Mouse (Mus musculus) neural tube, embryonic 14.5 days (tissue): ENCODE measurements around the gene Akt3. TPM values are rescaled to one million over a fixed set of nuclear protein-coding genes. Genes with fewer than 3 reads are reported as not detected.
A peak's percentile ranks its signal among the peaks of the same experiment; 100 is the strongest.

Source experiments
- ATAC-seq: fragments of 200-750 bp; cut with Nextera tagmentation; 2 replicates; pipeline ENCODE4 v1.8.0; 2017; ENCODE audit warnings: low read depth, mild to moderate bottlenecking, moderate TSS enrichment, moderate library complexity
- H3K27ac ChIP-seq: fragments of 300-500 bp; sonication (generic); 2 replicates; pipeline ENCODE4 v1.5.1; 2014; ENCODE audit warnings: low read depth, mild to moderate bottlenecking, control low read depth, low read length, moderate library complexity, mixed read lengths
- H3K27me3 ChIP-seq: fragments of 300-500 bp; sonication (generic); 2 replicates; pipeline ENCODE4 v1.6.1; 2014; ENCODE audit warnings: low read length; ENCODE audit not compliant: control insufficient read depth, insufficient read depth
- H3K36me3 ChIP-seq: fragments of 300-500 bp; sonication (generic); 2 replicates; pipeline ENCODE4 v1.6.1; 2014; ENCODE audit warnings: low read length, mixed read lengths; ENCODE audit not compliant: control insufficient read depth, insufficient read depth
- H3K4me1 ChIP-seq: fragments of 300-500 bp; sonication (generic); 2 replicates; pipeline ENCODE4 v1.6.1; 2014; ENCODE audit warnings: low read length; ENCODE audit not compliant: control insufficient read depth, insufficient read depth
- H3K4me2 ChIP-seq: fragments of 300-500 bp; sonication (generic); 2 replicates; pipeline ENCODE4 v1.6.1; 2014; ENCODE audit warnings: mild to moderate bottlenecking, low read depth, low read length, control low read depth
- H3K4me3 ChIP-seq: fragments of 300-500 bp; sonication (generic); 2 replicates; pipeline ENCODE4 v1.5.1; 2014; ENCODE audit warnings: low read depth, low read length, control low read depth, mixed read lengths
- H3K9ac ChIP-seq: fragments of 300-500 bp; sonication (generic); replicated peaks from 2 replicates; pipeline ENCODE4 v1.6.1; 2014; ENCODE audit warnings: low read depth, mild to moderate bottlenecking, control low read depth, low read length, mixed read lengths
- H3K9me3 ChIP-seq: fragments of 300-500 bp; sonication (generic); 2 replicates; pipeline ENCODE4 v1.6.1; 2016; ENCODE audit warnings: low read length; ENCODE audit not compliant: control insufficient read depth
- WGBS: fragments of 180-500 bp; shearing (Covaris S2); extraction: QIAGEN DNeasy Blood & Tissue Kit; methylation state at CpG from one replicate; pipeline ENCODE4 v1.1.7; 2014; 5-methylcytosine and 5-hydroxymethylcytosine counted together
- polyA plus RNA-seq: library from polyadenylated mRNA; unstranded; fragments of >200 nt; fragmentation: Nextera tagmentation; extraction: Ambion mirVana; gene quantifications from 2 replicates; pipeline ENCODE4 v1.2.1, GENCODE M21; 2014

Gene Akt3
- polyA plus RNA-seq, 1 experiment from 2014 or later: 24.0 TPM

GRCm38 (mm10) chr1:177090465-177090864 lies 167.5 kb downstream of the Akt3 start:
- Histone ChIP-seq H3K4me2 (no peak overlapping the region), H3K9ac (no peak overlapping the region), H3K27me3 (no peaks in the 10 kb centered on the region), H3K36me3 (no peaks in the 10 kb centered on the region), H3K4me1 (no peaks in the 10 kb centered on the region), H3K4me3 (no peak overlapping the region), H3K9me3 (no peaks in the 10 kb centered on the region), H3K27ac (no peak overlapping the region)
- WGBS: 91% methylated on average over 5 of the region's 5 CpGs
- no peak for ATAC-seq

- Histone ChIP-seq H3K4me3 (no peak overlapping the region), H3K4me1 (no peaks in the 10 kb centered on the region), H3K27ac (no peak overlapping the region), H3K9me3 (no peaks in the 10 kb centered on the region), H3K9ac (no peak overlapping the region), H3K27me3 (no peaks in the 10 kb centered on the region), H3K4me2 (no peak overlapping the region), H3K36me3 (no peaks in the 10 kb centered on the region)
- 31% methylated on average over 3 of the region's 3 CpGs for WGBS
- no peak for ATAC-seq
Measured at GRCm38 (mm10) chr1:177089515-177089914, 168.5 kb downstream of the Akt3 start.

GRCm38 (mm10) chr1:177089048-177089447 lies 169.0 kb downstream of the Akt3 start:
- Histone ChIP-seq H3K9ac (no peak overlapping the region), H3K4me2 (no peak overlapping the region), H3K27ac (no peak overlapping the region), H3K9me3 (no peaks in the 10 kb centered on the region), H3K27me3 (no peaks in the 10 kb centered on the region), H3K4me1 (no peaks in the 10 kb centered on the region), H3K36me3 (no peaks in the 10 kb centered on the region), H3K4me3 (no peak overlapping the region)
- 77% methylated on average over 4 of the region's 4 CpGs for WGBS
- ATAC-seq: no peak

DNA sequence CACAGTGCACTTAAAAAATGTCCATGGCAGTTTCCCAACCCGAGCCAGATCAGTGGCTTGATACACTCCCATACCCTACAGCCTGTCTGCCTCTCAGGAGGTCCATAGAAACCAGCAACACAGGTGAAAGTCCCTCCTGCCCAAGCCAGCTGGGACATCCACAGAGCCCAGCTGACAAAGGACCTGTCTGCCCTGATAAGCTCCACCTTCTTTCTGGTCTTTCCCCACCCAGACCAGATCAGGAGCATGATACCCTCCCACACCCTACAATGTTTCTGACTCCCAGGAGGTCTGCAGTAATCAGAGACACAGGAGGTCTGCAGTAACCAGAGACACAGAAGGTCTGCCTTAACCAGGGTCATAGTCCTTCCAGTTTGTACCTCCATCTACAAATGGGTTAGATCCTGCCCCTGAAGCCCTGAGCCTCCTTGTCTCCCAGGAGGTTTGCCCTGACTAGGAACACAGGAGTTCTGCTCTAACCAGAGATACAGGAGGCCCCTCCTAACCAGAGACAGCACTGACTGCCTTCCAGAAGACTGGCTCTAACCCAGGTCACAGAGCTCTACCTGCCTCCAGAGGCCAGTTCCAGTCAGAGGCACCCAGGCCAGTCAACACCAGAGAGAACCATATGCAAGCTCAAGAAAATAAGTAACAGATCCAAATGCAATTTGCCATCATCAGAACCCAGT lies 175.9 kb downstream of the Akt3 start:
- H3K4me1 ChIP-seq: no peaks in the 10 kb centered on the region
- H3K4me2 ChIP-seq: no peak overlapping the region
- no peak overlapping the region for H3K9ac ChIP-seq
- no peak for ATAC-seq
- WGBS: 69% methylated on average over 1 of the region's 1 CpGs
- no peaks in the 10 kb centered on the region for H3K9me3 ChIP-seq
- no peak overlapping the region for H3K4me3 ChIP-seq
- no peaks in the 10 kb centered on the region for H3K36me3 ChIP-seq
- no peaks in the 10 kb centered on the region for H3K27me3 ChIP-seq
- no peak overlapping the region for H3K27ac ChIP-seq

- H3K27ac ChIP-seq: no peak overlapping the region
- ATAC-seq: no peak
- no peaks in the 10 kb centered on the region for H3K27me3 ChIP-seq
- no peaks in the 10 kb centered on the region for H3K36me3 ChIP-seq
- no peak overlapping the region for H3K4me2 ChIP-seq
- no peak overlapping the region for H3K9ac ChIP-seq
- 93% methylated on average over 2 of the region's 2 CpGs for WGBS
- H3K4me3 ChIP-seq: no peak overlapping the region
- H3K9me3 ChIP-seq: no peaks in the 10 kb centered on the region
- no peaks in the 10 kb centered on the region for H3K4me1 ChIP-seq
Measured at GRCm38 (mm10) chr1:177069161-177069560, 188.8 kb downstream of the Akt3 start.

- peak; percentile 61; the same call in 1 of the 2 replicates for ATAC-seq
- Histone ChIP-seq H3K9me3 (no peaks in the 10 kb centered on the region), H3K9ac (no peak overlapping the region), H3K4me3 (no peak overlapping the region), H3K4me2 (no peak overlapping the region), H3K36me3 (no peaks in the 10 kb centered on the region), H3K27me3 (no peaks in the 10 kb centered on the region), H3K27ac (no peak overlapping the region), H3K4me1 (no peaks in the 10 kb centered on the region)
- 48% methylated on average over 8 of the region's 8 CpGs for WGBS
Measured at GRCm38 (mm10) chr1:177067123-177067646, 190.8 kb downstream of the Akt3 start.

DNA sequence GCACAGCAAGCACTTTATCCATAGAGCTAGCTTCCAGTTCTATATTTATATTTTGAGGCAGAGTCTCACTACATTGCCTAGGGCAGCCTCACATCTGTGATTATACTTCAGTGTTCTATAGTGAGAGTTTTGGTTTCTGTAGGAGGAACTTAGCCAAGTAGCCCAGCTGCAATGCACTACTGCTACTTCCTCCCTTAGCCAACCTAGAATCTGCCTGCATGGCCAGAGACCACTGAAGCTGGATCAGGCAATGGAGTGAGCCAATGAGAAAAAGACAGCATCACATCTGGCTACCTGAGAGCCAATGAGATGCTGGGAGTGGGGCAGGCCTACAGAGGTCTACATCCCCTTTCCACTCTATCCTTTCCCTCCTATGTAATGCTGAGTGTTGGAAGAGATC lies 192.3 kb downstream of the Akt3 start:
- Histone ChIP-seq H3K27me3 (no peaks in the 10 kb centered on the region), H3K9me3 (no peaks in the 10 kb centered on the region), H3K27ac (no peak overlapping the region), H3K4me1 (no peaks in the 10 kb centered on the region), H3K4me2 (no peak overlapping the region), H3K9ac (no peak overlapping the region), H3K4me3 (no peak overlapping the region), H3K36me3 (no peaks in the 10 kb centered on the region)
- ATAC-seq: no peak

DNA sequence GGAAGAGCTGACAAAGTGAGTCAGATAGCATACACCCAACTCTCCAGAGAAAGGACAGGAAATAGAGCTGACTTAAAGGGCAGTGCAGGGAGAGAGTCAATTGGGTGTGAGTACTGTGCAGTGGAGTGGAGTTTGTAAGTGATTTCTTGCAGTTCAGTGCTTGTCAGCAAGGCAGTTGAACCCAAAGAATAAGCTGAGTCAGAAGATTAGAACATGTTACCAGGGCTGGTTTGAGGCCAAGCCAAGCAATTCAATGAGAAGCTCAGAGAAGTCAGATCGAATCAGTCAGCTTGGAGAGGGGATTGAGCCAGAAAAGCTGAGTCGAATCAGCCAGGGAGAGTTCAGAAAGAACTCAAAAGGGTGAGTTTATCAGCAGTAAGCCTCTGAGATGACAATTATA lies 196.2 kb downstream of the Akt3 start:
- no peak for ATAC-seq
- Histone ChIP-seq H3K9ac (no peak overlapping the region), H3K4me3 (no peak overlapping the region), H3K4me1 (no peaks in the 10 kb centered on the region), H3K27me3 (no peaks in the 10 kb centered on the region), H3K9me3 (no peaks in the 10 kb centered on the region), H3K27ac (no peak overlapping the region), H3K36me3 (no peaks in the 10 kb centered on the region), H3K4me2 (no peak overlapping the region)
- WGBS: 91% methylated on average over 2 of the region's 2 CpGs

DNA sequence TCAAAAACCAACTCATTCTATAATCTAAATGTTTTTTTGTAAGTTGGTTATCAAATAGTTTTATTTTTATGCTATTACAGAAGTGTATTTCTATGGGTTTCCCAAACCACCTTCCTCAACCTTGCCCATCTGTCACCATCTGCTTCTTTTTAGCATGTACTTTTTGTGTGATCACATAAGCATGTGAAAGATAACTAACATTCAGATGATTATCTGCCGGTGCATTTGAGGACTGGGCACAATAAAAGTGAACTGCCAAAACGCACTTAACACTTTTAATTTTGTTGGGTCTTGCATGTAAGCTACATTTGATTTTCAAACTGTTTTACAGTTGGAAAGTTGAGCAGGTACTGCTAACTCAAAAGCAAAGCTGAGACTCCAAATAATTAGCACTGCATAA lies 203.1 kb downstream of the Akt3 start:
- Histone ChIP-seq H3K4me1 (no peaks in the 10 kb centered on the region), H3K27me3 (no peaks in the 10 kb centered on the region), H3K27ac (no peak overlapping the region), H3K36me3 (no peaks in the 10 kb centered on the region), H3K4me2 (no peak overlapping the region), H3K9me3 (no peaks in the 10 kb centered on the region), H3K9ac (no peak overlapping the region), H3K4me3 (no peak overlapping the region)
- no peak for ATAC-seq
- WGBS: 50% methylated on average over 2 of the region's 2 CpGs
